Mouse (Mus musculus) lung, postnatal 36 days (tissue): ENCODE data around the gene Cox4i1.

Source experiments
- DNase-seq: peaks from one replicate; pipeline ENCODE4 v3.0.0; 2022; ENCODE audit warnings: mixed read lengths

Cox4i1 gene

DNA sequence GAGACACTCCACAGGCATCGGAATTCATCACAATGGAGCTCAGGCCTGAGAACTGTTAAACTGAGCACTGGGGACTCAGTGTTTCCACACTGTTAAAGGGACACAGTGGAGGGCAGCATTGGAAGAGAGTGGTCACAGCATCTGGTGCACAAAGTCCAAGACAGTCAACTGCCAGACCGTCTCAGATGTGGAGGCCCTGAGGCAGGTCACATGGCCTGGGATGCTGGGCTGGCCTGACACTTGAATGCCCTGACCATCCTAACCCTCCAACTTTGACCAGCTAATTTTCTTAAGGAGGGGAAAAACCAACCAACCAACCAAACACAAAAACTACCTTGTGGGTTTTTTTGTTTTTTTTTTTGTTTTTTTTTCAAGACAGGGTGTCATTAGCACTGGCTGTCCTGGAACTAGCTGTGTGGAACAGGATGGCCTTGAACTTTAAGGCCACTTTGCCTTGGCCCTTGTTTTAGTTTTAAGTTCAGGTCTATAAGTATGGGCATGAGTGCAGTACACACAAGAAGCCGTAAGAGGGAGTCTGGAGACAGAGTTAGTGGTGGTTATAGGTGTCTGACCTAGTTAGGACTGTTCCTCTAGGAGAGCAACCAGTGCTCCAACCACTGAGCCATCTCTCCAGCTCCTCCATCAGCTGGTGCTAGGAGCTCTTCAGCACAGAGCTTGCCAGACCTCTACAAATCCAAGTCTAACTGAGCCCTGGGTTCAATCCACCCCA, 2.1 kb upstream of the Cox4i1 start:
- peak; percentile 27 for DNase-seq

DNA sequence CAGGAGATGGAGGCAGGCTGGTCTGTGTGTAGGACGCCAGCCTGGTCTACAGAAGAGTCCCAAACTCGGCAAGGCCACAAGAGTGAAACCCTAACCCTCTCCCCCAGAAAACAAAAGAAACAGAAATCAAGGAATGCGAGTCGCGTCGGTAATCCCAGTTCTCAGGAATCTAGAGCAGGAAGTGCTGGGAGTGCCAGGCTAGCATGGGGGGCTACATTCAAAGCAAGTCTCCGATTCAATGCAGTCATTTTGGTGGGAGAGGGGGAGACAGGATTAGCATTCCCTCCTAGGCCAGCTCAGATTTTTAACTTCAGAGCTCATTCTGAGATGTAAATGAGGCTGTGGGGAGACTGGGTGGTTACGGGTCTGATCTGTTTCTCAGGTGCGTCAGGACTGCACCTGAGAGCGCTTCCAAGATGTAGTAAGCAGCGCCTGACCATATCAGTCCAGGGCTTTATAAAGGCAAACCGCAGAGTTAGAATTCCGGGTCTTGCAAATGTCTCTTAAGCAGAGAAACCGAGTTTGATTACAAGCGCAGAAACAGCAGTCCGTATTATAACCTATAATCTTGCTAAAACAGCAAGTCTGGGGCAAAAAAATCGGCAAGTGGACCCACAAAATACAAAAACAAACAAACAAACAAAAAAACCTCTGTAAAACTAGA, 1.1 kb upstream of the Cox4i1 start:
- no peak for DNase-seq

DNA sequence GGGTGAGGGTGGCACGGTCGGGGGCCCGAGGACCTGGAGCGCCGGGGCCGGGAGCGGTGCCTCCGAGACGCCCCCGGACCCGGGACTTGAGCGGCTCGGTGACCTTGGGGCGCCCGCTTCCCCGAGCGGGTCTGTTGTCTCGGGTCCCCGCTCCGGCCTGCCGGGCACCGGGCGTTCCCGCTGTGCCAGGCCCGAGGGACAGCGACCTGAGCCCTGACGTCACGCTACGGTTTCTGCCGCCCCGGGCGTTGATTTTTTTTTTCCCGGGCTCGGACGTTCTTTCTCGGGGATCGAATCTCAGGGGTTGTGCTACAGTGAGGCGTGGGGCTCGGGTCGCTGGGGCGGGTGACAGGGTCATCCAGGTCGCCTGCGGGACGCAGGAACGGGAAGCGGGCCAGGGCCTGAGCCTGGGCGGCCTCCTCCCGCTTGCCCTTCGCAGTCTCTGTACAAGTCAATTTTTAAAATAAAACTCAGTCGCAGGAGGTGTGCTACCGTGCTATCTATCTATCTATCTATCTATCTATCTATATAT, 418 bp downstream of the Cox4i1 start, which contains the start of gene Emc8:
TSS of gene Emc8 (minus strand) at position 200 of the 532 bp plus-strand sequence.
- peak; percentile 15 for DNase-seq

DNA sequence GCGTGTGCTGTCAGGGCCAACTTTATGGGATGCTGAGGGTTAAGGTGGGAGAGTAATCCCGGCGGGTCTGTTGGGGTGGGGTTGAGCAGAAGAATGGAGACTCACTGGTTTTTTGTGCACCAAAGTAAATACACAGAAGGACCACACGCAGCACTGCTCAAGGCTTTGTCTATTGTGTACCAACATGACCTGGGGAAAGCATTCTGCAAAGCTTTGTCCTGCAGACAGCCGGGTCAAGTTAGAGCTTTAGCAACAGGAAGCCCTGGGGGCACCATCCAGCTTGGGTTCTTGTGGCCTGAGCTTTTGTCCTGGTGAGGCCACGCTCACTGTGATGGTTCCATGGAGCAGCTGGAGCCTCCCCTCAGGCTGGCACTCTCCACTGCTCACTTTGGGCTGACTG, 3.8 kb downstream of the Cox4i1 start:
- no peak for DNase-seq

DNA sequence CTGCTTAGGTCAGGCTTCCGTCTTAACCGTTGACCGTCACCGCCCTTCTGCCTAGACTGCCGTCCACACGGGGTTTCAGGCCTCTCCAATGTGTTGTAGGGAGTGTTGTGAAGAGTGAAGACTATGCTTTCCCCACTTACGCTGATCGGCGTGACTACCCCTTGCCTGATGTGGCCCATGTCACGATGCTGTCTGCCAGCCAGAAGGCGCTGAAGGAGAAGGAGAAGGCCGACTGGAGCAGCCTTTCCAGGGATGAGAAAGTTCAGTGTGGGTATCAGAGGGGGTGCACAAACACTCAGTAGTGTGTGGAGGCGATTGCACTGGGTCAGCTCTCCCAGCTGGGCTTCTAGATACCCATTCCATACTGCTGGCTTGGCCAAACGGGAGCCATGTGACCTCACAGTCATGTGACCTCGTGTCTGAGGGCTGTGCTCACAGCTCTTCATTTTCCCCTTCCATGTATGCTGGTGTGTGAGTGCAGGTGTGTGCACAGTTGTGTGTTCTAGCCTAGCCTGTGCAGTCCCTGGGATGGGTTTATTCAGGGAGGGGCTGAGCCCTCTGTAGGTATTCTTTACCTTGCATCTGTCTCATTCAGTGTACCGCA, 4.7 kb downstream of the Cox4i1 start:
- DNase-seq: no peak

DNA sequence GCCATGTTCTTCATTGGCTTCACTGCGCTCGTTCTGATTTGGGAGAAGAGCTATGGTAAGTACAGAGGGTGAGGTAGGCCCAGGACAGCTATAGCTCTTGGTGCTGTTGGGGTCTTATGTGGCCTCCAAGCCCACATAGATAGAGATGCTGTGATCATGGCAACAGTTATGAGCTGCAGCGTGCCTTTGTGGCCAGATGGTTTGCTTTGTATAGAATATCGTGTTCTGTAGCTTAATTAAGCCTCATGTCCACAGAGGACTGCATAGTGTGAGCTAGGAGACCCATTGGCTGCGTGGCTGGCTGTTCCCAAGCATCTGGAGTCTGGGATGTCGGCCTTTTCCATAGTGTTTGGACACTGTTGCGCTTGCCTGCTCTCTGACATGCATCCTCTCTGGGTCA, 5.3 kb downstream of the Cox4i1 start:
- no peak for DNase-seq

DNA sequence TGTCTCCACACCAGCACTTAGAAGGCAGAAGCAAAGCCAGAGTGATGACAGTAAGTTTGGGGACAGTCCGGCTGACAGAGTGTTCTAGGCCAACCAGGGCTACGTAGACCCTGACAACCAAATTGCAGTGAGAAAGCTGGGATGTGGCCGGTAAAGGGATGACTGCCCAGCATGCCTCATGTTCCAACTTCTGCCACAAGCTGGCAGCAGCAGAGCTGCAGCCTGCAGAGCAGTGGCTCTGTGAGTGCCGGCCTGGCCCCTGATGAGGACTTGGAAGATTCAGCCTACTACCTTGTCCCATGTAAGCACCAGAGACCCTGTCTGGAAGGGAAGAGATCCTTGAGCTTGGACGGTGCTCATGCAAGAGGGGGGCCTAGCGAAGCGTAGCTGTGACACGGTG, 7.7 kb downstream of the Cox4i1 start:
- DNase-seq: no peak

DNA sequence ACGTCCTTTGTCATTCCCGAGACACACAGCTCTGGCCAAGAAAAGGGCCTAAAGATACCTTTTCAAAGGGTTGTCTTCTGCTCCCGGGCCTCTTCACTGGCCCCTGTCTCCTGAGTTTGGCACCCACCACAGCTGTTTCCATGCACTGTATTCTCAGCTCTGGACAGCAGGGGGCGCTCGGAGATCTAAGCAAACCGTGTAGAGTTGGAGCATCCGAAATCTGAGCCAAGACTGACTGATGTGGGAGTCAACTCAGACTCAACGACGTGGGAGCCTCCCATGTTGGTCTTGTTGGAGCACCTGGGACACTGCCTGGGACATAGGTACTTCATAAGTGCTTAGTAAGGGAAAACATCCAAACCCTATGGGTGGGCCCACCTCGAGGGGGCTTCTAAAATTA, 10.4 kb downstream of the Cox4i1 start:
- peak; percentile 92 for DNase-seq

DNA sequence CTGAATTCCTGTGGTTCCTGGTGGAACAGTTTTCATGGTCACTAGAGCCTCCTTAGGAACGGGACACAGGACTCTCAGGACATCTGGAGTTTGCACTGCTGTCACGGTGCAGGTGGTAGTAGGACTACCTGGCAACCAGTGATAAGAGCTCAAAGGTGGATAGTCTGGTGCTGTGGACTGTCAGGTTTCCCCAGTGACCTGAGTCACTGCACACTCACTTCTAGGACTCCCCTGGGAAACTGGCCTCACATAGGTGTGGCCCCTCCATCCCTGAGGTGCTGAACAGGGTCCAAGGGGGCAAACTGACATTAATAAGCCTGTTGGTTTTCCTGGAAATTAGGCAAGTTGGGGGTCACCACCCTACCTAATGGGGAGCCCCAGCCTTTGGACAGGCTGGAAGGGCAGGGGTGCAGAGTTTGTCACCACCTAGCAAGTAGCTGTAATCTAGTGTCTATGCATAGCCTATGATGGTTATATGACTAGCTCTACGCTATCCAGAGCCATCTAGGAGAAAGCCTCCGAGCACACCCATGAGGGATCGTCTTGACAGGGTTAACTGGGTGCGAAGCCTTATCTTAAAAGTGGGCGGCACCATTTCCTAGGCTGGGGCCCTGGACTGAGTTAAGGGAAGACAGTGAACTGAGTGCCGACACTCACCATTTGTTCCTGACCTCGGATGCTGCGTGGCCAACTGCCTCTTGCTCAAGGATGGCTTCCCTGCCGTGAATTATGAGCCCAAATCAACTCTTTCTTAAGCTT, 11.8 kb downstream of the Cox4i1 start:
- no peak for DNase-seq

DNA sequence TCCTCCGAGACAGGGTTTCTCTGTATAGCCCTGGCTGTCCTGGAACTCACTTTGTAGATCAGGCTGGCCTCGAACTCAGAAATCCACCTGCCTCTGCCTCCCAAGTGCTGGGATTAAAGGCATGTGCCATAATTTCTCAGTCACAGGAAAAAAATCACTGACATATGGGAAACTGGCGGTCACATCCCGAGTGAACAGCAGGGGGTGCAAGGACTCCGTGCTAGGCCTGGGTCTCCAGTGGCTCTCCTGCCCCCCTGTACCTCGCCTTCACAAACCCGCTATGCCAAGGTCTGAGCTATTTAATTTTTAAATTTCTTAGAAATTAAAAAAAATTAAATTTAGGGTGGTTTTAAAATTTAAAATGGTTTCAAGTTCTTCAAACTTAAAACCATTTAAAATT, 12.4 kb downstream of the Cox4i1 start:
- DNase-seq: peak; percentile 67

DNA sequence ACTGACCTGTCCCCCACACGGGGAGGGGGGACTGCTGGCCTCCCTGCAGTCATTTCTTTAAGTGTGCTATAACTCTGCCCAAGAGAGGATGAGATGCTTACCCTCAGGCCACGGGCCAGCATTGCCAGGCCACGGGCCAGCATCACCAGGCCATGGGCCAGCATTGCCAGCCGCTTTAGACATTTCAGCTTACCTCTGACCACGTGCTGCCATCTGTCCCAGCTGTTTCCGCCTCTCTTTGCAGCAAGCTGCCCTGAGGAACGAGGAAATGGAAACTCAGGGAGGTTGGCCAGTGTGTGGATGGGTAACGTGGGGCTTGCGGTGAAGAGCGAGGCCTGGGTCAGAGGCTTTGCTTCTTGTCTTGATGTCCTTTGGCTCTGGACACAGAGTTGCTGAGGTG, 13.1 kb downstream of the Cox4i1 start:
- DNase-seq: no peak

DNA sequence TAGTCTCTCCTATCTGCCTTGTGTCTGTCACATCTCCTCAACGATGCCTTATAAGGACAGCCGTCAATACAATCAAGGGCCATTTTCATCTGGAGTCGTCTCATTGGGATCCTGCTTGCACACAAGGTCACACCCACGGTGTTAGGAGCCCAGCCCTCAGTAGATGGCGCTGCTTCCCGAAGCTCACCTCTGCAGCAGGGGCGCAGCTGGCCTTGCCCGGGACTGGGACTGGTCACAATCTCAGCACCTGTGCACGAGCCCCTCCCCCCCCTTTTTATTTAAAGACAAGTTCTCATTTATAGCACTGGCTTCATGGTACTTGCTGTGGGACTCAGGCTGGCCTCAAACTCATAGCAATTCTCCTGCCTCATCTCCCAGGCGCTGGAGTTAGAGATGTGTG, 15.6 kb downstream of the Cox4i1 start:
- DNase-seq: peak; percentile 88

DNA sequence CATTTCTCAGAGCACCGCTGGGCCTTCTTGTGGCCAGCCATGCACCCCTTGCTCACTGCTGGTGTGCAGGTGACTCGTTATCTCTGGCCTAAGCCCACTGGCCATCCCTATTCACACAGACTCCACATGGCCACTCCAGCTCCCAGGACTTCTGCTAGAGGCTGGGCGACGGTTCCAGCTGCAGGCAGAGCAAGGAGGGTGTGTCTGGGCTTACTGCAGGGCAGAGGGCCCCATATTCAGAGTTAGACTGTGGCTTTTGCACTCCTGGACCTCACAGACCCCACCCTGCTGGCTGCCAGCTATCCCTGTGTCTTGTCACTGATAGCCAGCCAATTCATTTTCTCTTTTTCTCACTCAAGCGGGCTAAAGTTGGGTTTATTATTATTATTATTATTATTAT, 16.1 kb downstream of the Cox4i1 start:
- DNase-seq: no peak

DNA sequence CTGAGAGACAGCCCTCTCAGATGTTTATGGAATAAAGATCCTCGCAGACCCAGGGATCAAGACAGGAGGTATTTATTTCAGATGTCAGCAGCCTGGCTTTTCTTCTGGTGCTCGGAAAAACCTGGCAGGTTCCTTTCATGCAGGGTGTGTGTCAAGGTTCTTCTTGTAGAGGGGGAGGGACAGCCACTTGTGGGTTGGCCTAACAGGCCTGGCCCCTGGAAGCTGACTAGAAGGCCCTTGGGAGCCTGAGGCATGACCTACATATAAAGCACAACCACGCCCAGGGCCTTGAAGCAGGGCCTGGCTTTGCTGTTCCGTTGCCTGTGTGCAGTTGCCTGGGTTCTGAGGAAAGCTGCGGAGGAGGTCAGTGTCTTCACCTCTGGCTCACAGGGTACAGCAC, 17.1 kb downstream of the Cox4i1 start:
- DNase-seq: peak; percentile 80

DNA sequence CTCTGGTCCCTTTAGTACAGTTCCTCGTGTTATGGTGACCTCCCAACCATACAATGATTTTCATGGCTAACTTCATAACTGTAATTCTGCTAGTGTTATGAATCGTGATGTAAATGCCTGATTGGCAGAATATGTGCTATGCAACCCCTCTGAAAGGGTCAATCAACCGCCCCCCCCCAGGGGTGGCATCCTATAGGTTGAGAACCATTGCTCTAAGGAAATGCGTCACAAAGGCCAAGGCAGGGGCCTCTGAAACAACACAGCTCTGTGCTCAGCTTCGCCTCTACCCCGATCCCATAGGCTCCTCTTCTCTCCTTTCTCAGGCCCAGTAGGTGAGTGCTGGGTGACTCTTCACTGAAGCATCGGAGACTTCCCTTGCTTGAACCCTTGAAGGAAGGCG, 17.6 kb downstream of the Cox4i1 start:
- no peak for DNase-seq

DNA sequence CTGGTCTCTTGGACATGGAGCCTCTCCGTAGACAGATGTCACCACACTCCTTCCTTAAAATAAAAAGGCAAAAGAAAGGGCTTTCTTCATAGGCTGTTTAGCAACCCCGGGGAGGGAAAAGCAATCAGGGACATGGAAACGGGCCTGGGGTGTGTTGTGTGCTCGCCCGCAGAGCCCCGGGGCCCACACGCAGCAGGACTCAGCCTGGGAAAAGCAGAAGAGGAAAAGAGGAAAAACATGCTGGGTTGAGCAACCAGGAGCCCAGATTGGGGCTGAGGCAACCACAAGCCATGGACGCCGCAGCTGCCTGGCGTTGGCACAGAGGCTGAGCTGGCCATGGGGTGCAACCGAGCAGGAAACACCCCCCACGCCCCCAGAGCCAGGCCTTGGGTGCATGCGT, 18.0 kb downstream of the Cox4i1 start:
- DNase-seq: peak; percentile 75

DNA sequence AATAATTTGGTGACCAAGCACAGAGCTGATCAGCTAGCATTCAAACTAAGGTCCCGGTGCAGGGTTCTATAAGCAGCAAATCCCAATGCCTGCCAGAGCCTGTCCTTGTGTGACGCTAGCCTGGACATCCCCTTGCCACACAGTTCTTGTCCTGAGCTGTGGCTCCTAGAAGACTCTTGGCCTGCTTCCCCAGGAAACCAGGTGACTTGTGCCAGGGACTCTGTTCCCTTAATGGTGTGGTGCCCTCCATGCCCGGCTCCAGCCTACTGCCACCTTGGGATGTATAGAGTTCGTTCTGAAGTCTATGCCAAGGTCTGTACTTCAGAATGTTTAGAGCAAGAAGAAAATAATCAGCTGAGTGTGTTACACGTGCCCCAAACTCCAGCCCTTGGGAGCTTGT, 18.6 kb downstream of the Cox4i1 start:
- DNase-seq: no peak

DNA sequence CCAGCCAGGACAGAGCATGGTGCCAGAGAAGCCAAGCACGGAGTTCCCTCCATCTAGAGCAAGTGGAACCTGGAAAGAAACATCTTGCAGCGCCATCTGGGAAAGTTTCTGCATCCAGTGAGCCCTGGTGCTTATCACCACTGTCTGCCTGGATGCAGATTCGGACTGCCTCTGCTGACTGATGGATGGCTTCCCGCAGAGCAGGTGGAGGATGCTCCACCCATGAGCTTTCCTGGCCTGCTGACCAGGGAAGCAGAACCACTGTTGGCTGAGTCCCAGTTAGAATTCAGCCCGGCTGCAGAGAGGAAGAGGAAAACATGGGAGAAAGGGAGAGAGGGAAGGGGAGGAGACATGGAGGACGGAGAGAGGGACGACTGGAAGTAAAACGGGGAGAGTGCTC, 19.8 kb downstream of the Cox4i1 start:
- peak; percentile 58 for DNase-seq

DNA sequence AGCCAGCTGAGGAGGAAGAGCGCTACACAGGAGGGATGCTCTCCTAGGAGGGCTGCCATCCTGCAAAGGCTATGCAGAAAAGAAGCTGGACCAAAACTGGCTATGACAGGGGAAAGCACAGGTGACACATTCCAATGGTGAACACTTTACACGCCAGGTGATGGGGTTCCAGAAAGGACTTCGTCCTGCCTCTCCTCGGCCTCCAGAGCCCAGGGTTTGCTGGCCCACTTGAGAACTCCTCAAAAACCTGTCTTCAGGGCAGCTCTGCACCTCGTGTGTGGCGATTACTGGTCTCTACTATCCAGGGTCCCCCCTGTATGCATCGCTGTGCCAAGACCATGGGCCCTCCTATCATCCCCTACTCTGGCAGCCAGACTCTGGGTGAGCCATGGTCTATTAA, 20.5 kb downstream of the Cox4i1 start:
- no peak for DNase-seq

DNA sequence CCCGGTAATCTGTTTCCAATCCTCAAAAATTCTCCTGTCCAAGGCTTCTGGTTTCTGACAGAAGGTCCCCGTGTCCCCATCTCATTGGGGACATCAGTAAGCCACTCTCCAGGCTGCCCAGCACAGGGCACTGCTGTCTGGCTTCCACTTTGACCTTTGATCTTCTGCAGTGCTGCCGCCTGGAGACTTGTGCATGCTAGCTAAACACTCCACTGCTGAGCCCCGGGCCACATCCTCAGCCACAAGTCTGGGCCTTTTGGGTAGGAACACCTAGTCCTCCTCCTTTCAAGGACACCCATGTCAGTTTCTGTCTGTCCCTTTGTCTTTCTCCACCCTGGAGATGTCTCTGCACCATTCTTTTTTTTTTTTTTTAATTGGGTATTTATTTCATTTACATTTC, 24.9 kb downstream of the Cox4i1 start:
- DNase-seq: no peak

DNA sequence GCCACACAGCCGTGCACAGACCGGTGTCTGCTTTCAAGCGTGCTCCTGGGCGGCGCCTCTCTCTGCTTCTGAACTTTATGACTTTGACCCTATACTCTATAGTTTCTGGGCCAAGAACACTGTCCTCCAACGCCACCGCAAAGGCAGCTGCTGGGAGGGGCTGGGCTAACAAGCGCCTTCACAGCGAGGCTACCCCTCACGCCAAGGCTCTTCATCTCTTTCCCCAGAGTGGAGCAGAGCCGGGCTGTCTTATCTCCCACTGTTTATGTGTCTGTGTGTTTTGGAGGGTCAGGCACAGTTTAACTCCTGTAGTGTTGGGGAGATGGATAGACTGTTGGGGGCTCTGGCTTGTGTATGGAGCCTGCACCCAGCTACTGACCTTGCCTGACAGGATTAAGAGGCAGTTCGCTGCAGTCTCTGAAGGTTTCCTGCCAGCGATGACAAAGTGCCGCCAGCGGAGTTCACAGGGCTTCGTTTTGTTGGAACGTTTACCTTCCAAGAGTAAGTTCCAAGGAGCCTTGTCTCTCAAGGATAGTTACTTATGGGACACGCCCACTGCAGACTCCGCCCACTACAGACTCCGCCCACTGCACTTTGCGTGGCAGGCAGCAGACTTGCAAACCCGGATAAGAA, 26.0 kb downstream of the Cox4i1 start:
- peak; percentile 72 for DNase-seq

DNA sequence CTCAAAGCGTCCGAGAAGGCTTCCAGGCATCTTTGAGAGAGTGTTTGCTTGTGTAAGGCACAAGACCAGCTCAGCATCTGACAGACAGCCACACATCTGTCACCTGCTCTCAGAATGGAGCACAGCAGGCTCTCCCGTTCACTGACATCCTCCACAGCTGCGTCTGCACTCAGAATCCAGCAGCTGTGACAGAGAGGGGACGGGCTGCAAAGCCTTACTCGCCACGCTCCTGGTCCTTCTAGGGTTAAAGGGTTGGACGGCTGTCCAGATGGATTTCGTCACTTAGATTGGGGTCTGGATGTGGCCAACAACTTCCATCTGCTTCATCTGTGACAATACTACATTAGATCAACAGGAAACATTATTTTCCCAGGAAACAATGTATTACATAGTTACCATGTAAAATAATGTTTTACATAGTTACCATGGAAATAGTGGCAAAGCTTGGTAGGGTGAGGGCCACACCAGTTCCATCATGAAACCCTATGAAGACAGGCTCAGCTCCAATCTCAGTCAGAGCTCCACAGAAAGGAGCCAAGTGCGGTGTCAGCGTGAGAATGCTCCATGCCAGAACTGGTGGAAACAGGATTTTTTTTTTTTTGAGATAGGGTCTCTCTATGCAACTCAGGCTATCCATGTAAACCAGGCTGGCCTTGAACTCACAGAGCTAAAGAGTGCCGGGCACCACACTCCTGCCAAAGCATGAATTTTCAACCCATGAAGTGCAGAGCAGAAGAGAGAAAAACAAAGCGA, 28.6 kb downstream of the Cox4i1 start:
- DNase-seq: peak; percentile 47
